Comparison of ENCODE assay signal across 9 mouse cellular contexts in the genomic region with DNA sequence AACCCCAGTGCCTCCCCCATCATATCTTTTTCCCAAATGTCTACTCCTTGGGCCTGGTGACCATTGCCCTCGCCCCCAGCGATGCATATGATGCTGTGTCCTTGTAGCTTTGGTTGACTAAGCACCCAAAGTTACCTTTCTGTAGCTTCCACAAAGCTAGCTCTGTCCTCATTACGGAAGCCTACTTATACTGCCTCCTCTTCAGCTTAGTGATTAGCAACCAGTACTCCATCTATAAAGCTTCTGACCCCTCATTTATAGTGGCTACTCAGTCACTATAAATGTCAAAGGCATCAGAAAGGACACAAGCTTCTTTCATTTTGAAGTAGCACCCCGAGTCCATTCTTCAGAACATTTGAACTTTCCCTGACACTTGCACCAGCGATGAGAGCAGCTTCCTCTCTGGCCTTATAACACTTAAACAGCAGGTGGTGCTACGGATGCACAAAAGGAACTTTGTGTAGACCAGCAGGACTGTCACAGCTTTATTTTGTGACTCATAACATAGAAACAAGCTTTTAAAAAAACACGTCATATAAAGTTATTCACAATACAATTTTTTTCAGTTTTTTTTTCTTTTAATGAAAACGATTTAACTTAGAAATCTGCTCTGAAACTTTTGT. TPM values are rescaled to one million over a fixed set of nuclear protein-coding genes. Genes with fewer than 3 reads are reported as not detected.
DNase-seq lines count a peak whose midpoint lies in the region; ATAC-seq and TF ChIP-seq lines count a peak whose summit lies in the region.
"Had no signal": no experiment of that assay in that cellular context is flagged by ENCODE, and none has a peak within 500 bp of the region (broad histone marks: within the 10 kb centered on the region; RNA-seq: fewer than 3 reads in every experiment).

No protein-coding gene starts in this region.

- no peak overlapping the region for H3K4me2 ChIP-seq in intestine, embryonic 16.5 days (ENCODE audit: low read depth, low read length)
- no peak overlapping the region for H3K4me2 ChIP-seq in intestine, embryonic 15.5 days (replicated peaks)
- H3K4me2 ChIP-seq in hindbrain, postnatal 0 days (ENCODE audit: low read depth, low read length) = no peak overlapping the region
- H3K4me2 ChIP-seq: stomach, embryonic 15.5 days had no signal

- H3K4me3 ChIP-seq in intestine, embryonic 16.5 days (ENCODE audit: low read length) = no peak overlapping the region
- no peak overlapping the region for H3K4me3 ChIP-seq in intestine, embryonic 15.5 days (replicated peaks)
- no peak overlapping the region for H3K4me3 ChIP-seq in thymus, adult 2 months (ENCODE audit: control insufficient read depth, insufficient read depth, low read length)
- no peak overlapping the region for H3K4me3 ChIP-seq in hindbrain, postnatal 0 days (ENCODE audit: low read length)
- H3K4me3 ChIP-seq: stomach, embryonic 15.5 days had no signal

- no peaks in the 10 kb centered on the region for H3K9me3 ChIP-seq in intestine, embryonic 16.5 days (ENCODE audit: control insufficient read depth, low read length)
- H3K9me3 ChIP-seq in intestine, embryonic 15.5 days = no peaks in the 10 kb centered on the region
- H3K9me3 ChIP-seq in hindbrain, postnatal 0 days (ENCODE audit: low read length) = no peaks in the 10 kb centered on the region
- H3K9me3 ChIP-seq: stomach, embryonic 15.5 days had no signal

- WGBS in intestine, embryonic 16.5 days = 49% methylated on average over 8 of the region's 8 CpGs
- 46% methylated on average over 8 of the region's 8 CpGs for WGBS in intestine, embryonic 15.5 days
- WGBS in thymus, adult 2 months = 75% methylated on average over 8 of the region's 8 CpGs
- 31% methylated on average over 8 of the region's 8 CpGs for WGBS in hindbrain, postnatal 0 days

- DNase-seq in thymus, postnatal 0 days (ENCODE audit: low spot score) = peak; percentile 5
- no peak for DNase-seq in thymus, adult 2 months
- peak; percentile 78 for DNase-seq in hindbrain, postnatal 0 days (ENCODE audit: low spot score)
- no peak for DNase-seq in c-Kit-positive CD71-positive TER-119-positive erythroid progenitor cells, embryonic 14.5 days (ENCODE audit: low spot score)
- DNase-seq in ovary, adult 18-20 months (ENCODE audit: low spot score) = no peak

- no peak for TF ChIP-seq POLR2A in thymus, adult 2 months (IDR thresholded peaks at IDR 0.05; ENCODE audit: control insufficient read depth, extremely low read depth, insufficient read depth, low read length, poor library complexity)

- ATAC-seq in intestine, embryonic 16.5 days = peak; percentile 32; the same call in 1 of the 2 replicates
- no peak; the same call in 1 of the 2 replicates for ATAC-seq in intestine, embryonic 15.5 days
- peak; percentile 76; the same call in 1 of the 2 replicates for ATAC-seq in hindbrain, postnatal 0 days

- no peak overlapping the region for H3K27ac ChIP-seq in intestine, embryonic 16.5 days (ENCODE audit: low read length)
- no peak overlapping the region for H3K27ac ChIP-seq in intestine, embryonic 15.5 days
- no peak overlapping the region for H3K27ac ChIP-seq in thymus, adult 2 months (ENCODE audit: control insufficient read depth, insufficient read depth, low read length)
- no peak overlapping the region for H3K27ac ChIP-seq in hindbrain, postnatal 0 days
- H3K27ac ChIP-seq: stomach, embryonic 15.5 days had no signal

- no peaks in the 10 kb centered on the region for H3K4me1 ChIP-seq in intestine, embryonic 16.5 days (ENCODE audit: control insufficient read depth, insufficient read depth, low read length)
- H3K4me1 ChIP-seq in intestine, embryonic 15.5 days (replicated peaks) = no peaks in the 10 kb centered on the region
- H3K4me1 ChIP-seq in thymus, adult 2 months (replicated peaks; ENCODE audit: control insufficient read depth, insufficient read depth, low read length) = no peaks in the 10 kb centered on the region
- H3K4me1 ChIP-seq in hindbrain, postnatal 0 days (ENCODE audit: insufficient read depth, low read length) = no peaks in the 10 kb centered on the region
- H3K4me1 ChIP-seq: stomach, embryonic 15.5 days had no signal

- no peak overlapping the region for H3K9ac ChIP-seq in intestine, embryonic 16.5 days (ENCODE audit: low read depth, low read length)
- H3K9ac ChIP-seq in intestine, embryonic 15.5 days = no peak overlapping the region
- no peak overlapping the region for H3K9ac ChIP-seq in hindbrain, postnatal 0 days (replicated peaks; ENCODE audit: low read length)
- H3K9ac ChIP-seq: stomach, embryonic 15.5 days had no signal

- no peaks in the 10 kb centered on the region for H3K27me3 ChIP-seq in intestine, embryonic 16.5 days (replicated peaks; ENCODE audit: control insufficient read depth, insufficient read depth, low read length)
- no peaks in the 10 kb centered on the region for H3K27me3 ChIP-seq in intestine, embryonic 15.5 days (replicated peaks)
- H3K27me3 ChIP-seq in thymus, adult 2 months (ENCODE audit: control insufficient read depth, insufficient read depth, low read length) = no peaks in the 10 kb centered on the region
- H3K27me3 ChIP-seq in hindbrain, postnatal 0 days (ENCODE audit: insufficient read depth, low read length) = no peaks in the 10 kb centered on the region
- H3K27me3 ChIP-seq: stomach, embryonic 15.5 days had no signal

- 0 out of 2 replicates have a peak, but pooled peaks cover 2% of the 10 kb centered on the region for H3K36me3 ChIP-seq in intestine, embryonic 16.5 days (ENCODE audit: control insufficient read depth, insufficient read depth, low read length)
- no peaks in the 10 kb centered on the region for H3K36me3 ChIP-seq in intestine, embryonic 15.5 days
- H3K36me3 ChIP-seq in thymus, adult 2 months (ENCODE audit: control insufficient read depth, insufficient read depth, low read length) = peaks cover 18% of the 10 kb centered on the region; the same call in 1 of the 2 replicates
- 0 out of 2 replicates have a peak, but pooled peaks cover 9% of the 10 kb centered on the region for H3K36me3 ChIP-seq in hindbrain, postnatal 0 days (ENCODE audit: insufficient read depth, low read length)
- H3K36me3 ChIP-seq: stomach, embryonic 15.5 days had no signal

- no peak for TF ChIP-seq CTCF in thymus, adult 2 months (IDR thresholded peaks at IDR 0.05; ENCODE audit: borderline replicate concordance, control insufficient read depth, extremely low read depth, insufficient read depth, low read length, poor library complexity)
- TF ChIP-seq CTCF in hindbrain, postnatal 0 days (IDR thresholded peaks at IDR 0.05; ENCODE audit: low read depth) = peak; percentile 72

RNA-seq across cellular contexts. Expression of a gene that starts 18.8 kb away (rescaled TPM):
- 146 and 162 TPM in 2 replicates for polyA plus RNA-seq in intestine, embryonic 16.5 days (2015; fragmentation: Nextera tagmentation; extraction: Ambion mirVana)
- polyA plus RNA-seq in intestine, embryonic 15.5 days (2015; fragmentation: Nextera tagmentation; extraction: Ambion mirVana) = 132 and 137 TPM in 2 replicates
- 70.1 and 71.6 TPM in 2 replicates for polyA plus RNA-seq in thymus, postnatal 0 days (2015; fragmentation: Nextera tagmentation; extraction: Ambion mirVana)
- polyA plus RNA-seq in thymus, adult 2 months (2012; rRNA removed) = 22.7 and 23.2 TPM in 2 replicates
- 96.6 and 97.0 TPM in 2 replicates for total RNA-seq in hindbrain, postnatal 0 days (2014; rRNA removed)
- polyA plus RNA-seq in hindbrain, postnatal 0 days (2015; fragmentation: Nextera tagmentation; extraction: Ambion mirVana) = 151 and 159 TPM in 2 replicates

RNA-seq across cellular contexts. Expression of a gene that starts 41.4 kb away (rescaled TPM):
- not detected in 2 replicates for polyA plus RNA-seq in intestine, embryonic 16.5 days (2015; fragmentation: Nextera tagmentation; extraction: Ambion mirVana)
- polyA plus RNA-seq in intestine, embryonic 15.5 days (2015; fragmentation: Nextera tagmentation; extraction: Ambion mirVana) = not detected in 2 replicates
- not detected in 2 replicates for polyA plus RNA-seq in thymus, postnatal 0 days (2015; fragmentation: Nextera tagmentation; extraction: Ambion mirVana)
- polyA plus RNA-seq in thymus, adult 2 months (2012; rRNA removed) = not detected in 2 replicates
- not detected in 2 replicates for total RNA-seq in hindbrain, postnatal 0 days (2014; rRNA removed)
- polyA plus RNA-seq in hindbrain, postnatal 0 days (2015; fragmentation: Nextera tagmentation; extraction: Ambion mirVana) = not detected in 2 replicates
- polyA plus RNA-seq: large intestine, adult 2 months; stomach, embryonic 15.5 days had no signal

Comparison
In these comparisons a context has a peak if more than half of its experiments do, and no peak if none do; other contexts are left out.
1. DNase-seq: peak in thymus, postnatal 0 days (single experiment) and hindbrain, postnatal 0 days (single experiment); none in thymus, adult 2 months (single experiment), c-Kit-positive CD71-positive TER-119-positive erythroid progenitor cells, embryonic 14.5 days (single experiment) and ovary, adult 18-20 months (single experiment).